20 mouse cellular contexts compared by ENCODE assay signal in genomic region chr4:56597931-56598330, GRCm38 (mm10).
DNase-seq lines count a peak whose midpoint lies in the region; ATAC-seq and TF ChIP-seq lines count a peak whose summit lies in the region.
"Had no signal": no experiment of that assay in that cellular context is flagged by ENCODE, and none has a peak within 500 bp of the region (broad histone marks: within the 10 kb centered on the region; RNA-seq: fewer than 3 reads in every experiment).

No protein-coding gene starts in this region.

- ATAC-seq in liver, postnatal 0 days: no peak
- no peak for ATAC-seq in liver, embryonic 11.5 days (replicated peaks; ENCODE audit: low FRiP score)
- ATAC-seq: liver, embryonic 12.5 days had no signal

- H3K4me1 ChIP-seq in liver, postnatal 0 days (ENCODE audit: insufficient read depth): no peaks in the 10 kb centered on the region
- no peaks in the 10 kb centered on the region for H3K4me1 ChIP-seq in liver, embryonic 11.5 days (replicated peaks; ENCODE audit: control insufficient read depth, insufficient read depth, low read length)
- no peaks in the 10 kb centered on the region for H3K4me1 ChIP-seq in ES-E14 (ENCODE audit: control insufficient read depth in 2 of 2, insufficient read depth in 2 of 2, low read length in 2 of 2, poor library complexity in 1 of 2)
- H3K4me1 ChIP-seq: embryonic facial prominence, embryonic 13.5 days; heart, embryonic 13.5 days; liver, embryonic 12.5 days; midbrain, embryonic 12.5 days; neural tube, embryonic 15.5 days had no signal

- H3K27ac ChIP-seq in gastrocnemius, adult 2 months: no peak overlapping the region
- no peak overlapping the region for H3K27ac ChIP-seq in liver, postnatal 0 days (ENCODE audit: low read depth)
- H3K27ac ChIP-seq in liver, embryonic 11.5 days (ENCODE audit: low read depth, low read length): no peak overlapping the region
- no peak overlapping the region for H3K27ac ChIP-seq in ES-E14 (ENCODE audit: insufficient read depth, low read depth, low read length, poor library complexity, severe bottlenecking)
- H3K27ac ChIP-seq: embryonic facial prominence, embryonic 13.5 days; heart, embryonic 13.5 days; liver, embryonic 12.5 days; macrophage; midbrain, embryonic 12.5 days; neural tube, embryonic 15.5 days had no signal

- no peak overlapping the region for H3K4me3 ChIP-seq in gastrocnemius, adult 2 months
- no peak overlapping the region for H3K4me3 ChIP-seq in liver, postnatal 0 days (ENCODE audit: low read depth, low read length)
- H3K4me3 ChIP-seq in liver, embryonic 11.5 days (ENCODE audit: low read depth, low read length): no peak overlapping the region
- H3K4me3 ChIP-seq in ES-E14 (ENCODE audit: insufficient read depth in 1 of 2, low read depth in 1 of 2, low read length in 2 of 2, poor library complexity in 1 of 2, severe bottlenecking in 1 of 2): no peak overlapping the region
- H3K4me3 ChIP-seq: embryonic facial prominence, embryonic 13.5 days; heart, embryonic 13.5 days; liver, embryonic 12.5 days; midbrain, embryonic 12.5 days; neural tube, embryonic 15.5 days had no signal

- no peaks in the 10 kb centered on the region for H3K36me3 ChIP-seq in liver, postnatal 0 days (replicated peaks; ENCODE audit: insufficient read depth, low read length)
- H3K36me3 ChIP-seq in liver, embryonic 11.5 days (ENCODE audit: control insufficient read depth, insufficient read depth, low read length): no peaks in the 10 kb centered on the region
- H3K36me3 ChIP-seq in ES-E14 (ENCODE audit: control insufficient read depth, insufficient read depth, low read length, poor library complexity, severe bottlenecking): no peaks in the 10 kb centered on the region
- H3K36me3 ChIP-seq: embryonic facial prominence, embryonic 13.5 days; heart, embryonic 13.5 days; liver, embryonic 12.5 days; midbrain, embryonic 12.5 days; neural tube, embryonic 15.5 days had no signal

- in situ Hi-C loops in ES-E14 (cut with MboI; ENCODE audit: low sequenced_read_pairs in 2 of 2, unreplicated experiment in 2 of 2): no loop called here

- no peak overlapping the region for H3K4me2 ChIP-seq in liver, postnatal 0 days (ENCODE audit: low read depth, low read length)
- H3K4me2 ChIP-seq in liver, embryonic 11.5 days: no peak overlapping the region
- H3K4me2 ChIP-seq: embryonic facial prominence, embryonic 13.5 days; heart, embryonic 13.5 days; liver, embryonic 12.5 days; midbrain, embryonic 12.5 days; neural tube, embryonic 15.5 days had no signal

- H3K27me3 ChIP-seq in liver, postnatal 0 days (ENCODE audit: insufficient read depth, low read length): no peaks in the 10 kb centered on the region
- no peaks in the 10 kb centered on the region for H3K27me3 ChIP-seq in liver, embryonic 11.5 days (replicated peaks; ENCODE audit: control insufficient read depth, insufficient read depth, low read length)
- H3K27me3 ChIP-seq: embryonic facial prominence, embryonic 13.5 days; heart, embryonic 13.5 days; liver, embryonic 12.5 days; midbrain, embryonic 12.5 days; neural tube, embryonic 15.5 days had no signal

- no peak for TF ChIP-seq EP300 in liver, postnatal 0 days (IDR thresholded peaks at IDR 0.05; ENCODE audit: low read depth)

- H3K9ac ChIP-seq in liver, postnatal 0 days (replicated peaks): no peak overlapping the region
- no peak overlapping the region for H3K9ac ChIP-seq in liver, embryonic 11.5 days (ENCODE audit: low read depth, low read length)
- H3K9ac ChIP-seq in ES-E14 (ENCODE audit: insufficient read depth, low read depth, low read length, poor library complexity, severe bottlenecking): no peak overlapping the region
- H3K9ac ChIP-seq: embryonic facial prominence, embryonic 13.5 days; heart, embryonic 13.5 days; liver, embryonic 12.5 days; midbrain, embryonic 12.5 days; neural tube, embryonic 15.5 days had no signal

- no peak for TF ChIP-seq CTCF in gastrocnemius, adult 2 months (IDR thresholded peaks at IDR 0.05)
- 0 out of 2 replicates have a peak, but pooled peaks have one; percentile 9 for TF ChIP-seq CTCF in liver, postnatal 0 days (IDR thresholded peaks at IDR 0.05; ENCODE audit: low read depth)

- intact Hi-C loops in gastrocnemius, adult 2 months (cut with DNase I): no loop called here

- peaks cover 3% of the 10 kb centered on the region; the same call in 1 of the 2 replicates for H3K9me3 ChIP-seq in liver, postnatal 0 days (ENCODE audit: low read length)
- no peaks in the 10 kb centered on the region for H3K9me3 ChIP-seq in liver, embryonic 11.5 days (ENCODE audit: control insufficient read depth, low read length)
- H3K9me3 ChIP-seq in ES-E14 (ENCODE audit: control insufficient read depth, insufficient read depth, low read depth, low read length): no peaks in the 10 kb centered on the region
- H3K9me3 ChIP-seq: embryonic facial prominence, embryonic 13.5 days; heart, embryonic 13.5 days; liver, embryonic 12.5 days; midbrain, embryonic 12.5 days; neural tube, embryonic 15.5 days had no signal

- peak; percentile 25 for DNase-seq in gastrocnemius, adult 2 months
- no peak for DNase-seq in gastrocnemius, postnatal 10 days
- DNase-seq in liver, postnatal 0 days: no peak
- no peak for DNase-seq in liver, embryonic 11.5 days (ENCODE audit: low spot score)
- DNase-seq in ES-E14 (ENCODE audit: low read depth, low spot score) (no peak), adipocyte (ENCODE audit: low spot score) (peak; percentile 40)
- DNase-seq in thymus, postnatal 14 days: no peak
- DNase-seq: adrenal gland, postnatal 25 days; cerebellum, adult 9-10 months; gastrocnemius, postnatal 14 days; kidney, adult 2 months; layer of hippocampus, postnatal 36 days; right cerebral cortex, postnatal 25 days; thymus, postnatal 36 days had no signal

TF ChIP-seq in ES-E14, 5 proteins besides CTCF, POLR2A, EP300 and RAD21:
- TF ChIP-seq ZNF384 (IDR thresholded peaks at IDR 0.05; ENCODE audit: low read depth, low read length) (no peak), MAFK (IDR thresholded peaks at IDR 0.05; ENCODE audit: insufficient read depth, low read depth, low read length) (peak; percentile 82)
TF ChIP-seq in ES-E14: peak in this region for 1.

Comparison
In these comparisons a context has a peak if more than half of its experiments do, and no peak if none do; other contexts are left out.
1. DNase-seq: peak in gastrocnemius, adult 2 months (single experiment) and adipocyte (single experiment); none in gastrocnemius, postnatal 10 days (single experiment), liver, postnatal 0 days (single experiment), liver, embryonic 11.5 days (single experiment), ES-E14 (single experiment) and thymus, postnatal 14 days (single experiment).